Mouse (Mus musculus) urinary bladder, postnatal 25 days (tissue): ENCODE measurements around the gene Slc22a1.

Experiments
- DNase-seq: peaks from one replicate; pipeline ENCODE4 v3.0.0; 2022; ENCODE audit warnings: low spot score

Slc22a1 gene

DNA sequence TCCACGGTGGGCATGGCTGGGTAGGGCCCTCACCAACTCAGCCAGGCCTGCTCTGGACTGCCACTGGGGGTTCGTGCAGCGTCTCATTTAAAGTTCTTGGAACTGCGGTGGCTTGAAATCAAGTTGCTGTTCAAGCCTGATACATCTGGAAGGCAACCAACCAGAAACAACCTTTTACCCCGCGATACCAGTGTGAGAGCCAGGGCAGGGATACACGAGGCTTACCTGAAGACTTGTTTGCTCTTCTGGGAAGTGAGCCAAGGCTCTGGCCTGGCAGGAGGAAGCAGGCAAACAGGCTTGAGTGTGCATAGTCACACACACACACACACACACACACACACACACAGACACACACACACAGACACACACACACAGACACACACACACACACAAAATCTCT, at the start of gene Slc22a1:
Slc22a1 (minus strand) TSS at position 184 of the 400 bp plus-strand sequence.
- peak; percentile 39 for DNase-seq

DNA sequence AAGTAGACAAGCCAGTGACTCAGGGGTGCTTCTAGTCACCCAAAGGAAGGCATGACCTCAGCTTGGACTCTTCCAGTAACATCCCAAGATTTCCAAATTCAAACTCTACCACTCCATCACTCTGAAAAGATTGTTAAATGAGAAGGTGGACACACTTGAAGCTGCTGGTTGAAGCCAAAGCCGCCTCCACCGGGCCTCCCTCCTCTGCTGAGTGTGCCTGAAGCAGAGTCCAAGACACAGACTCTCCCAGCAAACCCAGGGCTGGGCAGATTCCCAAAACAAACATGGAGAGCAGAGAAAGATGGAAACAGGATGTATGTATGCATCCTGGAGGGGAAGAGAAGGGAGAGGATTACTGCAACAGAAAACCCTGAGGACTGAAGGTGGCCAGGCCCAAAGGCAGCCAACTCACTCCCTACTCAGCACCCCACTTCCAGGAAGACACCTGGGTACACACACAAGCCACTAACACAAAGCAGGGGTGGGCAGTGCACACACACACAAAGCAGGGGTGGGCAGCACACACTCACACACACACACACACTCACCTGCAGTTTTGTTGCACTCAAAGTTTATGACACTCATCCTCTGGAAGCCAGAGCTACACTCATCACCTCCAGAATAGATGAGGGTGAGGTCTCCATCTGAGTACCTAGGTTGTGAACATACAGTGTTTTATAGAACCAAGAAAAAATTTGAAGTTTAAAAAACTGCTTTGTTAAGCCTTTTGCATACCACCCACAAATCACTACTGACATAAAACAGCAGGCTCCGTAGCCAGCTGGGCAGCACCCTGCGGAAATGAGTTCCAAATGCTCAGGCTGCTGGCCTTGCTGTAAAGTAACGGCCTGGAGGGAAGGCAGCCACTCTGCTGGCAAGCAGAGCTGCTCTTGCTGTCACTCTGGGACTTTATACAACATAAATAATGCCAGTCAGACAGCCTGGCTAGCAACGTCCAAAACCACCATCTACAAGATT, 49.4 kb upstream of the Slc22a1 start:
- no peak for DNase-seq

- DNase-seq = no peak
These were observed 48.5 kb upstream of the Slc22a1 start for GRCm38 (mm10) chr17:12723986-12724766.

DNA sequence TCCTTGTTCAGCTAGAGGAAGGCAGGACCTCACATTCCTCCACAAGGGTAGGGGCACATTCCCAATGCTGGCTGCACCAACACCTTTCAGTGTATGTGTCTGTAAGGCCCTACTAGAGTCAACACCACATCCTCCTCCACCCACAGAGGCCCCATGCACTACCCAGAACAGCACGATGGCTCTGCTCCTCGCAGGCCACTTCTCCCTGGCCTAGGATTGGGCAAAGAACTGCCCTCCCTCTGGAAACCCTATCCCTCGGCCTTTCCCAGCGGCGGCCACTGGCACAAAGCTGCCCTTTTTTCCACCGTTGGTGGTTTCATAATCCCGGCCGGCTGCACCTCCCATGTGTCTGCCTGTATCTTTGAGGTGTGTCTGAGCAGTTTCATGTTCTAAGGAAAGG, 47.0 kb upstream of the Slc22a1 start:
- no peak for DNase-seq

DNA sequence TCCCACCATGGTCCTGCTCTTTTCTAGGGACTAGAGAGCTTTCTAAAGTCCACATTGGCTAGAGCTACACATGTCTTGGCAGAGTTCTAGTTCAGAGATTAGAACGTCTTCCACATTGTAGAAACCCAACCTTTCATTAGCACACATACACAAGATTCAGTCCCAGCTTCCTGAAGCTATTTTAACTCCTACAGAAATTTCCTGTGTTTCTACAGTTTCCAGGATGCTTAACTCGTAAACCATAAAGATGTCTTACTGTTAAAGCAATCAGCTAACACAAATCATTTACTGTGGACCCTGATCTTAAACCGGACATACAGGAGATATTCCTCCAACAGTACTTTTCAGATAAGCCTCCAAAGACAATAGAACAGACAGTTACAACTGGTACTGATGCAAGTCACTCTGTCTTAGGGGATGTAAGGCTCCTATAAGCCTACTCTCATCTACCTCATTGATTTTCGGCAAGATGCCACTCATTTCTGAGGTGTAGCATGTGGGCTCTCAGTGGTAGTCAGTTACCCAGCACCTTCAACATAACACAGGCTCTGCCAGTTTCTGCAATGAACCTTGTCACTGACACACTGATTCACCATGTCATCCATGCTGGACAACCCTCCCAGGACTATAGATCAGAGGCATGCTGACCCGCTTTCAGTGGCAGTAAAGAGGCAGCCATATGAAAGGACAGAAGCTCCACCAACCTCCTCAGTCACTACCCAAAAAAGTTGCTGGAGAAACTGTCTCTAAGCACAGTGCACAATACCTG, 45.7 kb upstream of the Slc22a1 start:
- no peak for DNase-seq

DNA sequence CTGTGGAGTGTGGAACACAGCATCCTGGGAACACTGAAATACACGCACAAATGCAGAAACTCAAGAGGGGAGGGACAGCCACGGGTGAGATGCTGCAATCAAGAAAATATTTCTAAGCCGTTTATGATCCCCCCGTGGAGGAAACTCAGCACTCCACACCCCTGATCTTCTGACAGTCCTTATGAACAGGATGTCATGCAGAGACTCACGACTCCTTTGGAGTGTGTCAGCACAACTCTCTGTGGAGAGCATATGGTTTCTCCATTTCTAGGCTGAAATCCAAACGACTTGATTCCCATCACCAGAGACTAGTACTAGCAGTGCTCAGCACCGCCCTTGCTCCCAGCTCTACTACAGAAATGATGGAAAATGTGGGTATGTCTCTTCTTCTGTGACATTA, 42.6 kb upstream of the Slc22a1 start:
- DNase-seq = no peak

GRCm38 (mm10) chr17:12717445-12717844, 41.8 kb upstream of the Slc22a1 start:
- DNase-seq = no peak

- no peak for DNase-seq
These were observed 39.4 kb upstream of the Slc22a1 start for GRCm38 (mm10) chr17:12715032-12715431.

DNA sequence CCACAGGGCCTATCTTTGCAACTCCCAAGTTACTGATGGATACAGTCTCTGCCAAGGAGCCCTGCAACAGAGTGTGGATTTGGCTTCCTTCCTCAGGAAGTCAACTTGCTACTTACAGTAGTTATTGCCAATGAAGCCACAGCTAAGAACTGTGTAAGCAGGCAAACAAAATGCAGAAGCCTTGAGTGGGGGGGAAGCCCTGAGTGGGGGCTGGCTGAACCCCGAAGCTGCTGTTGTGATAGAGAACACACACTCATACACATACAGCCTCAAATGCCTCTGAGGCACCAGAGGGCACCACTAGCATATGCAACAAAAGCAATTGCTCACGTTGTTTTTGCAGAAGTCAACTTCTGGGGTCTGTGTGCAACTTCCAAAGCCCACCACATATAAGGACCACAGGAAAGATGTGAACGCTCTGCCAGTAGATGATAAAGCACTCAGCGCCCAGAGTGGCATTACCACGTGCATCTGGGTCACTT, 38.5 kb upstream of the Slc22a1 start:
- no peak for DNase-seq

- DNase-seq = no peak
These were observed 37.4 kb upstream of the Slc22a1 start for GRCm38 (mm10) chr17:12712993-12713392.

- no peak for DNase-seq
These were observed 36.6 kb upstream of the Slc22a1 start for GRCm38 (mm10) chr17:12712191-12712590.

- DNase-seq = no peak
These were observed 35.3 kb upstream of the Slc22a1 start for GRCm38 (mm10) chr17:12710976-12711375.

DNA sequence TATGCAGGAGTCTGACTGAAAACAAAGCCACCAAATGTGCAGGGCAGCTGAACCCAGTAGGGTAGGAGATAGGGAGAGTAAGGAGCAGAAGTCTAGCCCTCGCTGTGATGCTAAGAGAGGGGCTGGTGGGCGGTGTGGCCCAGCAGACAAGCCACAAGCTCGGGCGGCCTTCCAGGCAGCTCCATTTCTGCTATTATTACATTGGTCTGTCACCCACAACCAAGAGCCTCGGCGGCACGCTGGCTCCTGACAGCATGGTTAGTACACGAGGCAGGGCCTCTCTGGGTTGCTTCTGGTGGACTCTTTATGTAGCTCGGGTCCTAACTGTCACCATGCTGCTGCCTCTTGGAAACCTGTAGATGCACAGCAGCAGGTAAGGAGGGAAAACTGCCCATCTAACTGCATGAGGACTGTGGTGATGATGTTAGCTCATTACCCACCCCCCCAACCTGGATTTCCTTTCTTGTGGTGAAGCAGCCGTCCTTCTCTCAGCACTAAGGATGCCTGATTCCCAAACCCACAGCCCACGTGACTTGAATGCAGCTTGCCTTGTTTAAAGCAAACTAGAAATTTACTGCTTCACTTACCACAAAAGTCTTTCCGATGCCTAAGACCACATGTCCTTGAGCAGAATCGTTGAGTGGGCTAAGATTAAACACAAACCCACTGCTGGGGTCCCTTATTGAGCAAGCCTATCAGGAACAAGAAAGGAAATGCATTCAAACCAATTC, 34.6 kb upstream of the Slc22a1 start:
- DNase-seq = no peak

- no peak for DNase-seq
These were observed 32.8 kb upstream of the Slc22a1 start for GRCm38 (mm10) chr17:12708398-12708797.

GRCm38 (mm10) chr17:12706590-12707049, 31.0 kb upstream of the Slc22a1 start:
- DNase-seq = no peak

DNA sequence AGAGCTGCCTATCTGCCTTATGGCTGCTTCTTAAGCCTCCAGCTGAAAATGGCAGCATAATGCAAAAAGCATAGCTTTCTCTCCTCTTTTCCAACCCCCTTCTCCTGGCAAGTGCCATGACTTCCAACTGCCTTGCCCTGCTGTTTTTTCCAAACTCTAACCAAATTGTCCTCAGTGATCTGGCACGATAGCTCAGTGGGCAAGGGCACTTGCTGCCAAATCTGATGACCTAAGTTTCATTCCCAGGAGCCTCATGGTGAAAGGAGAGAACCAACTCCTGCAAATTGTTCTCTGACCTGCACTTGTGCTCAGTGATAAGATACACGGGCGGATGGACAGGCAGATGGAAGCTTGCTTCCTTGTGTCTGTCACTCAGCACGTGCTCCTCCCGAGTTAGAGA, 27.3 kb upstream of the Slc22a1 start:
- no peak for DNase-seq

DNA sequence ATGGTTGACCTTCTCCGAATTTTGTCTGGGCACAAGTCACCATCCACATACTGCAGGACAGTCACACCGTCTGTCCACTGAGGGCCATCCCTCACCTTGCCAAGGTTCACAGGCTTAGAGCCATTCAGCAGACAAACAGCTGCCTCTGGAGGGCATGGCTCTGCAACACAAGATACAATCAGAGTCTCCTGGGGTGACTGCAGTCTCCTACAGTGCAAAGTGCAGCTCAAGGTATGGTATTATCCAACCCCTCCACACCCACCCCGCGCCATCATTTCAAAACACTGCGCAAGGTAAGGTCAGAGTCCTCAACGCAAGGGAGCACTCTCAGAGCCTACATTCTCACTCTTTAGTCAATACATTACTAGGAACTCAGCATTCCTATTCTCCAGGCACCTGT, 24.7 kb upstream of the Slc22a1 start:
- no peak for DNase-seq

DNA sequence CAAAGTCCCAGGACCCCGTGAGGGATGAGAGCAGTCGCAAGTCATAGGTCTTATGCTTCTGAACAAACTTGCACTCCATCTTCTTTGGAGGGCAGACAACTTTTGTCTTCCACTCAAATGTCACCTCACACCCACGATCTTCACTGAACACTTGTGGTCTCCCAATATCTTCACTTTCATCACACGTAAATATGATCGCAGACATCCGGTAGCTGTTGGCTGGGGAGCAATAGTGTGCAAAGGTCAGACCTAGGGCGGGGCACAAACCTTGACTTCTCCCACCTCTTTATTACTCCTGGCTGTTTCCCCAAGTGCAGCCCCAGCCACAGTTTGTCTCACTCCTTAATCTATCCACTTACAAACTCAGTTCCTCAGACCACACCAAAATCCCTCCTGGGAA, 16.3 kb upstream of the Slc22a1 start:
- DNase-seq = no peak

DNA sequence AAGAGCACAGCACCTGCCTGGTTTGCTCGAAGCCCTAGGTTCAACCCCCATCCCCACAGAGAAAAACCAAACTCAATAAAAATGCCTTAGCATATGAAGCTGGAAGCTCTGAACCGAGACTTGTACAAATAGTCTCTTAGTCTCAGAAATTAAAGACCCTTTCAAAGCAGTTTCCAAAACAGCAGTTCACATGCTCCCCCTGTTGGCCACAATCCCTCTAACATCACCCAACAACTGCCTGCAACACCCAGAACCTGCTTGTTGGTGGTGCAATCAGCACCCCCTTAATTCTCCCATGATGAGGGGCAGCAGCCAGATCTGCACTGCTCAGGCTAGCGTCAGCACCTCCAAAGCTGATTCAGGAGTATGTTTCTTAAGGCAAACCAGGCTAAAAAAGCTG, 13.9 kb upstream of the Slc22a1 start:
- DNase-seq = no peak

DNA sequence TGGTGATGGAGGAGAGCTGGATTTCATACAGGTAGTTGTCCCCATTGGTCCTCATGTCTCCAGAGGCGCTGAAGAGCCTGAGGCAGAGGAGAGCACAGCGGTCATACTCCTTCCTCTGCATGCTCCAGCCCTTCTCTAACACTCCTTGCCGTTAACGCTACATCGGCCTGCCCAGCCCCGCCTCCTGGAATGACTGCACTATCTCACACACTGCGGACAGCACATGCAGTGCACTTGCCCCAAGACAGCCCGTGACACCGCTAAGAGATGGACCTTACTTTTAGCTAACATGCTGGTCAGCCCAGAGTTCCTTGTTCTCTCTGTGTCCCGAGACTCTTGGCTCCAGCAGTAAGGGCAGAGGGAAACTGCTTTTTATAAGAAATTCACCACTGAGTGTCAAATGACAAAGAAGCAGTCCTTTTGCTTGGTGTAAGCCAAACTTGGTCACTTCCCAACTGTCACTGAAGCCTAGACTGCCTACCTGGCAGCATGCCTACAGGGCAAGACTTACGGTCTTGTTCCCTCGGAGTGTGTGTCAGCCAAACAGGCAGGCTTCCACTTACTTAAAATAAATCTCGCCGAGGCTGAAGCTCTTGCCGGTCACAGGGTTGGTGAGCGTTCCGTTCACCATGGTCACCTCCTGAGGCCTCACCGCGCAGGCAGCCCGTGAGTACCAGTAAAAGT, 12.9 kb upstream of the Slc22a1 start:
- DNase-seq = no peak
